Mouse (Mus musculus) c-Kit-positive CD71-negative TER-119-negative erythroid progenitor cells, embryonic 14.5 days (primary cell): Measurements from ENCODE around the gene Corin.

Source experiments
- DNase-seq: peaks from one replicate; pipeline ENCODE4 v3.0.0-alpha.2; 2013; ENCODE audit warnings: low read depth

Gene Corin

DNA sequence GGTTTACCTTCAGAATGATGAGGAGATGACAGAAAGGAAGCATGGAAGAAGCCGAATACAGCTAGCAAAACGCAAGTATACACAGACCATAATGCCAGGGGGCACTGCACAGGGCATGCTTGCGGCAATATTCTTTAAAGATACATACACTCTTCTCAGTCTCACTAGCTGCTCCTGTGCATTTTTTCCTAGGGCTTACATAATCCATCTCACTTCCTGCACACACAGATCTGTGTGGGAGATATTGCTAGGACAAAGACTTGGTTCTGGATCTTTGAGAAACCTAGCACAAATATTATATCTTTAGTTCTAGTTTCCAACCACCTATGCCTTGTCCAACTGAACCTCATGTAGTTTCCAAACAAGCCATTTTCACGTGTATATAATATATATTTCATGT lies 189.0 kb downstream of the Corin start:
- no peak for DNase-seq

DNA sequence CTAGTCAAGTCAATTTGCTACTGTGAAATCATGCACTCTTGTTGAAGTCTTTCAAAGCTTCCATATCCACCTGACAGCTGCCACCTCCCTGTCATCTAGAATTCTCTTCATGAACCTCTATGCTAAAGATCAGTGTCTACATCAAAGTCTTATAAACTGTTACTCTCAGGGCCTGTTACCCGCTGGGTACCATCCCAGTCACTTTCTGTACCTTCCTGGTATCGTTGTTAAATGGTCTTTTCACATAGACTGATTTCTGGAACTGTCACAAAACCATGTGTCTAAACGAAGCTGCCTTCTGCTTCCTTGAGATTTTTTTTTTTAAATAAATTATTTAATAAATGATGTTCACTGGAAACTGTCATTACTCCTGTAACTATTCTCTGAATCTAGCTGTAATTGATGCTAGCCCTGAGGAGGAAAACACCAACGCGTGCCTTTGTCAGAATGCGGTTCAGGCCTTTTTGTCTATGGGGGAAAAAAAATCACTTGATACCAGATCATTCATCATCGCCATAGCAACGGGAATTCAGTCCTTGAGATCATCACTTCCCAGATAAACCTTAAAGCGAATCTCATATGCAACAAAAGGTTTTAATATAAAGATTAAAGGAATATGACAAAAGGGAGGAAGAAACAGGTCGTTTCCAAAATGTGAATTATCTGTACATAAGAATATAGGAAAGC lies 205.7 kb downstream of the Corin start:
- DNase-seq = no peak

DNA sequence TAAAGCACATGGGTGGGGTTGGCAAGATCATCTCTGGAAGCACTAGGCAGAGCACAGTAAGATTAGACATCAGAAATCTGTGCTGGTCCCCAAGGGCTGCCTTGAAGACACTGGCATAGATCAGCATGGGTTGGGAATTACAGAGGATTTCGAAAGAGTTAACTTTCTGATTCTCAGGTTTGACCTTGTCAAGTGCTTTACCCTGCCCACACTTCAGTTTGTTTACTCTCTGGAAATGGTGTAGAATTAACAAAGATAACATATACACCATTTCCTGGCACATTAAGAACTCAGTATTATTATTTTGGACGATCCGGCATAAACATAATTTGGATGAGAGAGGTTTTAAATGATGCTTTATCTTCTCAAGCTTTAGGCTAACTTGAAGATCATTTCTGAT lies 219.2 kb downstream of the Corin start:
- no peak for DNase-seq

DNA sequence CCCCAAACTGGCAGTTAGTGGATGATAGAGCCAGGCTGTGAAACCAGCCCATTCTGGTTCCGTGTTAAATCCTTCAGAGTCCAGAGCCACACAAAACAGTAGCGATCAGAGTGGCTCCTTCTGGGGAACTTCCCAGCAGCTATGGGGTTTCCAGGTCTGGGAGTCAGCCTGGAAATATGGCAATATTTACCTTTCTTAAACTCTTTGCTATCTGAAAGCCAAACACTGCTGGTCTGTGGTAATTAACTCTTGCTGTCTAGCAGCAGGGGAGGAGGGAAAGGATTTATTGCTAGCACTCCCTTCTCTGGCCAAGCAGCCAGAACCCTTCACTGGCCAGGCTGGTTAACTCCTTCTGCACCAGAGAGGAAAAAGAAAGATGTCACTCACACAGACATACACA lies 221.4 kb downstream of the Corin start:
- no peak for DNase-seq

DNA sequence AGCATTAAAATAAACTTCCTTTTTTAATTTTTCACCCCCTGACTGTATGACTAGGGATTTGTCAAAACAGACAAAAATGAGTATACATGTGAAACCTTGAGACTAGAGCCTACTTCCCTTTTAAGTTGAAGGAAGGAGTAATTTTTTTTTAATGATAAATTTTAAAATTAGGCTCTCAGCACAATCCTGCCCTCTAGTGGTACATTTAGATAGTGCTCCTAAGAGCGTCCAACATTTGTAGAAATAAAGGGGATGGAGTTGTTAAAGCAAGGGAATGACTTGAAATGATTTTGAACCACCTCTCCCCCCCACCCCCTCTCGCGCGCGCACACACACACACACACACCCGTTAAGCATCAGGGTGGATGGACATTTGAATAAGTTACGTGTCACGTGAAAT lies 234.6 kb downstream of the Corin start:
- peak; percentile 42 for DNase-seq

DNA sequence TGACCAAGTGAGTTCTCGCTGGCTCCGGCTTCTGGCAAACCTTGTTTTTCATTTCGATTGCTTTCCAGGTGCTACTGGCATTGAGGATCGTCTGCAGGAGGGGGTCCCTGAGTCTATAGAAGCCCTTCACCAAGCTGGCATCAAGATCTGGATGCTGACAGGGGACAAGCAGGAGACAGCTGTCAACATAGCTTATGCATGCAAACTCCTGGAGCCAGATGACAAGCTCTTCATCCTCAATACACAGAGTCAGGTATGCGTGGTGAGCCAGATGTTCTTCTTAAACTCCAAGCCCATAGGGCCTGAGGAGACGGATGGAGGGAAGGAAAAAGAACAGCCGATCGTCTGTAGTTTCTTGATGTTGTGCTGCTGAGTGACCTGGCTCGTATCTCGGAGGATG lies 235.1 kb downstream of the Corin start:
- no peak for DNase-seq

DNA sequence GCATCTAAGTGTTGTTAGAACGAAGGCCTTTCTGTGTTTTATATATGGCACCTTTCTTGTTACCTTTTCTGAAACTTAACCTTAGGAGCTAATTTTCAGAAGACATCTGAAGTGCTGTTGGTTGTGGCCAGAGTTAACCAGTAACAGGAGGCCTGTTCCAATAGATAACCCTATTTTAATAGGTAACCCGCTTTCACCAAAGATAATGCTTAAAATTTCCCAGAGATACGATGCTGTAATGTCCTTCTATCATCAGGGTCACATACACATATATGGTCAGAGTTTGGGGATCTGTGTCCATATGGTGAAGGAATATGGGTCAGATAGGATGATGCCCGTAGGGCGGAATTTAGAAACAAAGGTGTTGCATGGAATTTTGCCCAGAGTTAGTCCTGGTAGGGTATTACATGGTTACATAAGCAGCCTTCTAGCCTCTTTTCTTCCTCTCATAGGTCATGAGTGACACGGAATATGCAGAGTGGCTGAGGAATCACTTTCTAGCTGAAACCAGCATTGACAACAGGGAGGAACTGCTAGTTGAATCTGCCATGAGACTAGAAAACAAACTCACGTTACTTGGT lies 237.2 kb downstream of the Corin start:
- no peak for DNase-seq

DNA sequence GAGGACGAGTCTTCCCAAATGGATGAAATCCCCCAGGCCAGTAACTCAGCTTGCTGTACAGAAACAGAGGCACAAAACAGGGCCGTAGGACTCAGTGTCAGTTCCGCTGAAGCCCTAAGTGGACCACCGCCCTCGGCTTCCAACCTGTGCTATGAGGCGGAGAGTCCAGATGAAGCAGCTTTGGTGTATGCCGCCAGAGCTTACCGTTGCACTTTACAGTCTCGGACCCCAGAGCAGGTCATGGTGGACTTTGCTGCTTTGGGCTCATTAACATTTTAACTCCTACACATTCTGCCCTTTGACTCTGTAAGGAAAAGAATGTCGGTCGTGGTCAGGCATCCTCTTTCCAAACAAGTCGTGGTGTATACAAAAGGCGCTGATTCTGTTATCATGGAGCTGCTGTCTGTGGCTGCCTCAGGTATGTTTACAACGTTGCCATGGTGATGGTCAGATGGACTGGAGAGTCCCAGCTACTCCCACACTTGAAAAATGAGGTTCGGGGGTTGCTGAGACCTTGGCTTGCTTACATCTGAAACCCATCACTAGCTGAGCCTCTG lies 240.0 kb downstream of the Corin start:
- no peak for DNase-seq

DNA sequence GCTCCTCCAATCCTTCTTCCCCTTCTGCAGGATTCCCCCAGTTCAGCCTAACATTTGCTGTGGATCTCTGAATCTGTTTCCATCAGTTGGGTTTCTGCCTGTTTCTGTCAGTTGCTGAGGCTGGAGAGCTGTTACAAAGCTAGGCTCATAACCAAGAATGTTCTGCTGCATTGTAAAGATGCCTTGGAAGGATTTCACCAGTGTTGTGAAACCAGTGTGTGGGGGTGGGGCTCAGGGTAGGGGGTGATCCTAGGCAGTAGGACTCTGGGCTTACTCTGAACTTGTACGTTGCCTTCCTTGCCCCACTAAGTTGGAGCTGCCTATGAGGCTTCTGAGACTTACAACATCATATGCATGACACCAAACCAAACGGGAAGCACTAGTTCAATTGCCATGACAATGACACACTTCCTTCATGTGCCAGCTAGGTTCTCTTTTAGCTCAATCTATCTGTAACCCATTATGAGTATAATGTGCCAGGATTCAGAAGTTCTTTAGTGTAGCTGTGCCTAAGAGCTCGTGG lies 242.4 kb downstream of the Corin start:
- no peak for DNase-seq

DNA sequence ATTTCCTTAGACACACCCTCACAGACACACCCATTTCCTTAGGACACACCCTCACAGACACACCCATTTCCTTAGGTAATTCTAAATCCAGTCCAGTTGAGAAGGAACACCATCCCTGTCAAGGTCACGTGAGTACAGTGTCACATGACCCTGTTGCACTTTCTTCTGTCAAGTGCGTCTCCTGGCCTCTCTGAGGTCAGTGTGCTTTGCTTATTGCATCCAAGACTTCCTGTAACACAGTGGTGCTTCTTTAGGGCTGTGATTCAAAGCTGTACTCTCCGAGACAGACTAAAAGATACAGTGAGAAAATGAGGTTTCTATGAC lies 245.0 kb downstream of the Corin start:
- DNase-seq = no peak

DNA sequence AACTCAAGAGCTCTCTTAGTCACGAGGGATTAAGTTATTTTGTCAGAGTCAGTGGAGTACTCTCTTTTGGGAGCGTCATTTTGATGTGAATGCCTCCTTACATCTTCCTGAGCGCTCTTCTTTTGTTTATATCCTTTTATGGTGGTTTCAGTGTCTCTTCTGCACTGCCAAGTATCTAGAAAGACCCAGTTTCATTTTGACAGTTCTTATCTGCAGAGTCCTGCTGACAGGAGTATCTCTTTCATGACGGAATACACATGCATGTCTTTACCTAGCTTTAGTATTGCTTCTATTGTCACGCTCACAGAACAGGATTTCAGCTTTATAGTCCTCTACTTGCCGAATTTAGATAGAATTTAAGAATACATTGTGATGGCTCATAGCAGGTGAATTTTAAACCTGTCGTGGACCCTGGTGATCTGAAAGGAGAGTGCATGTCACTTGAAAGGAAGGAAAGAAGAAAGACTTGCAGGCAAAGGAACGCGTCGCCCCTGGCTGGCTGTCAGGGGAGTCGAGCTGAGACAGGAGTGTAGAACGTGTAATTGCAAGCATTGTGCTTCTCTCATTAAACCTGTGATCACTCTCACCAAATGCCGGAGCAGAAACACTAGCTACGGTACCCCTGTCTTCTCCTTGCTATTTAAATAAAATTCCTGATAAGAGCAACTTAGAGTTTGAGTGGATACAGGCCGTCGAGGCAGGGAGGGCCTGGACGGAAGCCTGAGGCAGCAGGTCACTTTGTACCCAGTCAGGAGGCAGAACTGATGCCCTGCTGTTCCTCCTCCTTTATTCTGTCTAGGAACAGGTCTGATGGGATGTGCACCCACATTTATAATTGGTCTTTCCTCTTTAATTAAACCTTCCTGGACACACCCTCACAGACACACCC lies 245.6 kb downstream of the Corin start:
- no peak for DNase-seq

DNA sequence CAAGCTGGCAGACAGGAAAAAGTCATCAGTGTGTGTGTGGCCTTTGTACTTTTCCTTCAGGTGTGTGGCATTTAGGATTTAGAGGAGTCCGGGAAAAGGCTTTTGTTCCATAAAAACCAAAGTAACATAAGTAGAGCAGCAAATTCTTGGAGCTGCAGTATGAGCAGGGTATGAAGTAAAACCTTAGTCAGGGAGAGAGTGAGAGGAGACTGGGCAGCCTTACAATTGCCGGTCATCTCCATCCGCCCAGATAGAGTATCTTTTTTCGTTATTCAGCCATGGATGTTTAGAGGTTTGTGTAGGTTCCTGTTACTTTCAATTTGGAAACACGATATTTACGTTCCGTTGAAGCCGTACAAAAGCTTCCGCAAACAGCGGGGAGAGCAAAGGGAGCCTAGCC lies 247.2 kb downstream of the Corin start:
- no peak for DNase-seq

DNA sequence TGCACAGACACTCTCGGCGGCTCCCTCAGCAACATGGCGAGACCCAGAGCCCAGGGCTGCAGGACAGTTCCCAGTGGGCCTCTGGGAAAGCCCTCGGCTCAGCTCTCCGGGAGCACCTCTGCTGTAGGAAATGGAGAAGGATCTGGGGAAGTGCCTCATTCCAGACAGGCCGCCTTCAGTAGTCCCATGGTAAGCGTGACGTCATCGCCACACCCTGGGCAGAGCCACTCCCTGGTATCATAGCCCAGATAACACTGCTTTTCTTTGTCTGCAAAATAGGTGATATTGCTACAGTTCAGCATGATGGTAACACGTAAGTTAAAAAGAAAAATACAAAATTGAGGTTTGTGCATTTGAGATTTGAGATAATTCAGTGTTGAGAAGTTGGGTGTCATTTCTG lies 249.3 kb downstream of the Corin start:
- DNase-seq = no peak

DNA sequence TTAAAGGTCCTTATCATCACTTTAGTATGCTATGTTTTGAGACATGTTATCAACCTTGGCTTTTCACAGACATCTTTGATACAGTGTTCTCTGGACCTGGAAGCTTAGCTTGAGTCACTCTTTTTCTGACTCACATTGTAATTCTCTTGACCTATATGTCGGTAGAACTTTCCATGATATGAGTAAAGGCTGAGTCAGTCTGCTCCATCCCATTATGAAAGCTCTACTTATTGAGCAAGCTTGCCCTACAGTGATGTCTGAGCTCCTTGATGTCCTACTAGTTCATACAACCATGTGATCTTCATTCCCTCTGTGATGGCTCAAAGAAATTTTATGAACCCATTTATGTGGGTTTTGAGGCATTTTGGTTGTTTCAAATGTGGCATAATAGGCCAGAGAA lies 254.1 kb downstream of the Corin start:
- DNase-seq = no peak
